Mouse (Mus musculus) CD8-positive naive resting alpha-beta T cell, adult 57 days (primary cell): Measurements from ENCODE around the gene Gtf2a1l. TPM values are rescaled to one million over a fixed set of nuclear protein-coding genes. Genes with fewer than 3 reads are reported as not detected.

Source experiments
- total RNA-seq: library from RNA; stranded (reverse); gene quantifications from one replicate; pipeline ENCODE4 v1.2.4, GENCODE M21; 2023

The Gtf2a1l gene
- not detected for total RNA-seq

GRCm38 (mm10) chr17:88668452-88668851 lies at the start of gene Gtf2a1l:
Gtf2a1l (plus strand) TSS chr17:88668660.

Other genes starting within 250 kb of the Gtf2a1l start
- gene Foxn2, start 227.9 kb upstream of the Gtf2a1l start, total RNA-seq: 52.8 TPM
- 52.6 TPM for gene Ppp1r21, start 138.5 kb upstream of the Gtf2a1l start, total RNA-seq
- gene Ston1, start 71.0 kb upstream of the Gtf2a1l start, total RNA-seq: 2.6 TPM
- gene Lhcgr, start 123.3 kb downstream of the Gtf2a1l start, total RNA-seq: not detected